Mouse (Mus musculus) hindlimb bud, embryonic 11.5 days (tissue): ENCODE data around the gene Efcab3.

Experiments
- DNase-seq: peaks from one replicate; pipeline ENCODE4 v3.0.0-alpha.2; 2012; ENCODE audit warnings: low read depth, low spot score; ENCODE audit errors: extremely low spot score

Gene Efcab3

GRCm38 (mm10) chr11:105145211-105145610 is 81.8 kb downstream of the Efcab3 start:
- DNase-seq = no peak

GRCm38 (mm10) chr11:105146593-105146992 is 83.2 kb downstream of the Efcab3 start, which contains the start of gene Gm10842:
Gene Gm10842 (plus strand): TSS chr11:105146893.
- no peak for DNase-seq

- DNase-seq = no peak
Observed at GRCm38 (mm10) chr11:105149353-105149752, 86.0 kb downstream of the Efcab3 start.

- no peak for DNase-seq
Observed at GRCm38 (mm10) chr11:105149766-105150165, 86.4 kb downstream of the Efcab3 start.

- no peak for DNase-seq
Observed at GRCm38 (mm10) chr11:105150691-105151090, 87.3 kb downstream of the Efcab3 start.

- DNase-seq = no peak
Observed at GRCm38 (mm10) chr11:105151226-105152016, 88.0 kb downstream of the Efcab3 start.

- no peak for DNase-seq
Observed at GRCm38 (mm10) chr11:105152017-105152300, 88.6 kb downstream of the Efcab3 start.

GRCm38 (mm10) chr11:105152357-105152899 is 89.0 kb downstream of the Efcab3 start:
- DNase-seq = no peak

- peak; percentile 88 for DNase-seq
Observed at GRCm38 (mm10) chr11:105153068-105153833, 89.9 kb downstream of the Efcab3 start.

- DNase-seq = no peak
Observed at GRCm38 (mm10) chr11:105155915-105156314, 92.5 kb downstream of the Efcab3 start.

GRCm38 (mm10) chr11:105156748-105157267 is 93.4 kb downstream of the Efcab3 start:
- no peak for DNase-seq

- no peak for DNase-seq
Observed at GRCm38 (mm10) chr11:105158047-105158446, 94.7 kb downstream of the Efcab3 start.

- DNase-seq = no peak
Observed at GRCm38 (mm10) chr11:105159673-105160360, 96.4 kb downstream of the Efcab3 start.

- no peak for DNase-seq
Observed at GRCm38 (mm10) chr11:105161411-105161810, 98.0 kb downstream of the Efcab3 start.

- DNase-seq = no peak
Observed at GRCm38 (mm10) chr11:105164516-105165510, 101.4 kb downstream of the Efcab3 start.

- no peak for DNase-seq
Observed at GRCm38 (mm10) chr11:105166780-105167179, 103.4 kb downstream of the Efcab3 start.
